Mouse (Mus musculus): Measurements from ENCODE around the gene Jak2. TPM values are rescaled to one million over a fixed set of nuclear protein-coding genes. Genes with fewer than 3 reads are reported as not detected.

Gene Jak2
- total and polyA plus RNA-seq, 3 experiments = 26.4 to 78.6 (median 30.2) TPM

DNA sequence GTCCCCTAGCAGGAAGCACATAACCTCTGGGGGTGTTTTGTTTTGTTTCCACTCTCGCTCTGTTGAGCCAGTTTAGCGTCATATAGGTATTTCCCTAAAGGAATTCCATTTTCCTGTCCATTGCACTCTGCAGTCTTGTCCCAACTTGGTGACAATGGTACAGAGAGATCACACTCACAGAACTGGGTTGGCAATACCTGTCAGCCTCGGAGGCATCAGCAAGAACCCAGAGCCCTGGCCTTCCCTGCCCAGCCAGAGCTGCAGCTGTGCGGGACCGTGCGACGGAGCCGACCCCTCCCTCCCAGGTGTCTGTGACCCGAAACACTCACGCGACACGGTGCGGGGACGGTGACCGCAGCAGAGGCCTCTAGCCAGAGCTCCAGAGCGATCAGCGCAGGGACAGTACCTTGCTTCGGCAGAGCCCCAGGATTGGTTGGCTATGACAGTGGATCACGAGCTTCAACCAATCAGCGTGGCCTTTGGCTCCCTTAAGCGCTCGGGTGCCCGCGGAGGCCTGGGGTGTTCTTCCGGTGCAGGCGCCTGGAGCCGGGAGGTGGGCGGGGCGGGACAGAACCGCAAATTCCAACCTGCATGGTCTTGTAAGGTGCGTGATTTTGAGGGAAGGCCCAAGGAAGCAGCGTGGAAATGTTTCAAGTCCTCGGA, 110.0 kb downstream of the Jak2 start:
- no peaks in the 10 kb centered on the region for H3K27me3 ChIP-seq (ENCODE audit: control insufficient read depth in 1 of 2, insufficient read depth in 2 of 2, low read length in 2 of 2)
- peak overlapping the region; percentile 42 for H3K27ac ChIP-seq (ENCODE audit: control insufficient read depth, low read depth, low read length)
- H3K4me1 ChIP-seq (ENCODE audit: control insufficient read depth in 1 of 2, insufficient read depth in 2 of 2, low read length in 2 of 2) = peaks cover 16 to 33% of the 10 kb centered on the region in 2 experiments

DNA sequence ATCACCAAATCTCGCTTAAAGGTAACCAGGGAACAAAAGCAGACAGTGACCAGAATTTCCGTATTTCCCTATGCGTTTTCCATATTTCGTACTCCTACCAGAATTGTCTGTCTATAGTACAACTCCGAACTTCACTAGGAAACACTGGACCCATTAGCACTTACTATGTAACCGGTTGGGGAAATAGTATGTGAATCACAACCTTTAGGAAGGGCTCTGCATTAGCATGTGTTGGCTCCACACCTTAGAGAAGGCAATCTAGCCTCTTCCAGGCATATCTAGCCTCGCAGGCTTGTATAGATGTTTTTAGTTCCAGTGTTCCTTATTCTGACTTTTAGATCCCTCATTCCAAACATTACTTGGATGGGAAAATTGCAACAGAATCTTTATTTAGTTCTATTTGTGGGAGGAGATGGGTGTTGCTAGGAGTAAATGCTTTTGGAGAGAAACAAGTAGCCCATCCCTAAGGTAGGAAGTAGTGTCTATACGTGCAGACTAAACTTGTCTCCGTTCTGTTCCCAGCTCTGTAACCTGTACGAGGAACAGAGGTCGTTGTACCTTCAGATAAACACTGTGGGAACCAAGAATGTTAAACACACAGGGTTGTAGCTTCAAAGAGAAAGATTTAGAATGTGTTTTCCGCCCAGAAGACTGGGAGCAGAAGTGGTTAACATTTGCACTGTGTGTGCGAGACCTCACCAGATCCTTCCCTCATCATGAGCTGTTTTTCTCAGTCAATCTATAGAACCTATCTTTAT, 110.7 kb downstream of the Jak2 start:
- Histone ChIP-seq H3K4me1 (ENCODE audit: control insufficient read depth in 1 of 2, insufficient read depth in 2 of 2, low read length in 2 of 2) (peaks cover 16 to 33% of the 10 kb centered on the region in 2 experiments), H3K27ac (ENCODE audit: control insufficient read depth, low read depth, low read length) (no peak overlapping the region), H3K4me3 (ENCODE audit: control insufficient read depth in 1 of 2, insufficient read depth in 1 of 2, low read depth in 2 of 2, low read length in 2 of 2) (peak overlapping the region; percentile 61 to 62), H3K36me3 (ENCODE audit: control insufficient read depth in 1 of 2, insufficient read depth in 2 of 2, low read length in 2 of 2) (peaks cover 0 to 38% of the 10 kb centered on the region in 2 experiments; a peak in 2 of 4 replicates), H3K79me2 (ENCODE audit: control insufficient read depth, insufficient read depth, low read length, poor library complexity) (peaks cover 4% of the 10 kb centered on the region; the same call in 1 of the 2 replicates), H3K9me3 (replicated peaks; ENCODE audit: insufficient read depth, low read length) (no peaks in the 10 kb centered on the region), H3K9ac (ENCODE audit: control insufficient read depth, low read depth, low read length, poor library complexity, severe bottlenecking) (peak overlapping the region; percentile 58), H3K27me3 (ENCODE audit: control insufficient read depth in 1 of 2, insufficient read depth in 2 of 2, low read length in 2 of 2) (no peaks in the 10 kb centered on the region)
- TF ChIP-seq NELFE (IDR thresholded peaks at IDR 0.05; ENCODE audit: low read depth, low read length) = no peak
- no peak for TF ChIP-seq MYB (IDR thresholded peaks at IDR 0.05; ENCODE audit: low read depth, low read length)
- TF ChIP-seq SMC3 (IDR thresholded peaks at IDR 0.05; ENCODE audit: low read depth, low read length) = no peak
- no peak for TF ChIP-seq POLR2AphosphoS5 (IDR thresholded peaks at IDR 0.05; ENCODE audit: borderline replicate concordance, low read depth, low read length)
- no peak for TF ChIP-seq SIN3A (IDR thresholded peaks at IDR 0.05; ENCODE audit: low read length)
- TF ChIP-seq MYC (IDR thresholded peaks at IDR 0.05; ENCODE audit: low read depth, low read length) = no peak
- no peak for TF ChIP-seq ZKSCAN1 (IDR thresholded peaks at IDR 0.05; ENCODE audit: low read depth, low read length)
- no peak for TF ChIP-seq MAFK (IDR thresholded peaks at IDR 0.05; ENCODE audit: borderline replicate concordance, low read depth, low read length)
- TF ChIP-seq E2F4 (IDR thresholded peaks at IDR 0.05; ENCODE audit: borderline replicate concordance, low read depth, low read length) = no peak
- TF ChIP-seq ZC3H11A (IDR thresholded peaks at IDR 0.05; ENCODE audit: low read depth, low read length) = no peak
- TF ChIP-seq MEF2A (IDR thresholded peaks at IDR 0.05; ENCODE audit: extremely low read depth, insufficient replicate concordance, low read depth, low read length, poor library complexity, severe bottlenecking) = no peak
- no peak for TF ChIP-seq EP300 (IDR thresholded peaks at IDR 0.05; ENCODE audit: low read depth in 1 of 2, low read length in 2 of 2)
- DNase-seq (ENCODE audit: low read depth, low spot score) = no peak

More for the DNA sequence above, 110.0 kb downstream of the Jak2 start:
- H3K4me3 ChIP-seq (ENCODE audit: control insufficient read depth in 1 of 2, insufficient read depth in 1 of 2, low read depth in 2 of 2, low read length in 2 of 2) = peak overlapping the region; percentile 61 to 62
- TF ChIP-seq ZKSCAN1 (IDR thresholded peaks at IDR 0.05; ENCODE audit: low read depth, low read length) (no peak), MAFK (IDR thresholded peaks at IDR 0.05; ENCODE audit: borderline replicate concordance, low read depth, low read length) (no peak), SMC3 (IDR thresholded peaks at IDR 0.05; ENCODE audit: low read depth, low read length) (no peak), POLR2A (IDR thresholded peaks at IDR 0.05; ENCODE audit: control insufficient read depth in 1 of 2, insufficient read depth in 1 of 2, low read depth in 1 of 2, low read length in 2 of 2, poor library complexity in 1 of 2) (peak in 1 of 2 experiments; percentile 98; a peak in 2 of 4 replicates), UBTF (IDR thresholded peaks at IDR 0.05; ENCODE audit: borderline replicate concordance, insufficient read depth, low read depth, low read length) (no peak), ETS1 (IDR thresholded peaks at IDR 0.05; ENCODE audit: low read depth, low read length) (no peak), KAT2A (conservative IDR thresholded peaks at IDR 0.05; ENCODE audit: low read depth, low read length) (no peak), CHD2 (IDR thresholded peaks at IDR 0.05; ENCODE audit: low read length) (no peak), ZMIZ1 (IDR thresholded peaks at IDR 0.05; ENCODE audit: low read depth, low read length) (no peak), POLR2AphosphoS5 (IDR thresholded peaks at IDR 0.05; ENCODE audit: borderline replicate concordance, low read depth, low read length) (0 out of 2 replicates have a peak, but pooled peaks have one; percentile 38), USF1 (IDR thresholded peaks at IDR 0.05; ENCODE audit: low read depth, low read length) (no peak), TAL1 (IDR thresholded peaks at IDR 0.05; ENCODE audit: low read length) (no peak), USF2 (IDR thresholded peaks at IDR 0.05; ENCODE audit: borderline replicate concordance in 1 of 2, insufficient read depth in 1 of 2, low read depth in 1 of 2, low read length in 2 of 2) (no peak), CTCF (IDR thresholded peaks at IDR 0.05 in 2 of 3, conservative IDR thresholded peaks at IDR 0.05 in 1 of 3; ENCODE audit: control insufficient read depth in 1 of 3, insufficient read depth in 1 of 3, low read depth in 2 of 3, low read length in 3 of 3, poor library complexity in 1 of 3, severe bottlenecking in 1 of 3) (no peak), ELF1 (IDR thresholded peaks at IDR 0.05; ENCODE audit: low read depth, low read length) (no peak), MYC (IDR thresholded peaks at IDR 0.05; ENCODE audit: low read depth, low read length) (no peak)
- peaks cover 0 to 38% of the 10 kb centered on the region in 2 experiments; a peak in 2 of 4 replicates for H3K36me3 ChIP-seq (ENCODE audit: control insufficient read depth in 1 of 2, insufficient read depth in 2 of 2, low read length in 2 of 2)
- peak overlapping the region; percentile 64 for H3K9ac ChIP-seq (ENCODE audit: control insufficient read depth, low read depth, low read length, poor library complexity, severe bottlenecking)
- peak; percentile 100 for DNase-seq (ENCODE audit: low read depth, low spot score)
- H3K79me2 ChIP-seq (ENCODE audit: control insufficient read depth, insufficient read depth, low read length, poor library complexity) = peaks cover 2% of the 10 kb centered on the region; the same call in 1 of the 2 replicates
- no peaks in the 10 kb centered on the region for H3K9me3 ChIP-seq (replicated peaks; ENCODE audit: insufficient read depth, low read length)

Measured in MEL (cell line).